Mouse (Mus musculus) CH12.LX (cell line): ENCODE measurements around the gene Gm20388. TPM values are rescaled to one million over a fixed set of nuclear protein-coding genes. Genes with fewer than 3 reads are reported as not detected.

ENCODE experiments used
- DNase-seq: peaks from one replicate; pipeline ENCODE4 v3.0.0-alpha.2; 2013; ENCODE audit errors: extremely low read depth
- H3K27ac ChIP-seq: 2 replicates; pipeline ENCODE4 v1.5.1; 2012; ENCODE audit warnings: low read depth, mild to moderate bottlenecking, control low read depth, moderate library complexity; ENCODE audit not compliant: insufficient read depth
- H3K27me3 ChIP-seq: replicated peaks from 2 replicates; pipeline ENCODE3; 2012; ENCODE audit warnings: inconsistent platforms
- H3K36me3 ChIP-seq, 2 experiments: replicated peaks in 1 of 2; 2 replicates each; pipeline versions ENCODE3 to v1.6.1; 2012; ENCODE audit warnings: inconsistent platforms in 1 of 2, low read length in 1 of 2, mild to moderate bottlenecking in 1 of 2, mixed read lengths in 1 of 2, moderate library complexity in 1 of 2; ENCODE audit not compliant: control insufficient read depth in 1 of 2, insufficient read depth in 1 of 2
- H3K4me1 ChIP-seq, 2 experiments: 2 replicates each; pipeline ENCODE4 v1.6.1; 2012; ENCODE audit warnings: inconsistent platforms in 1 of 2, moderate library complexity in 1 of 2; ENCODE audit not compliant: insufficient read depth in 2 of 2, control insufficient read depth in 1 of 2
- H3K4me2 ChIP-seq: 2 replicates; pipeline ENCODE4 v1.6.1; 2012; ENCODE audit warnings: low read depth, mild to moderate bottlenecking, control low read depth; ENCODE audit not compliant: poor library complexity, insufficient read depth, severe bottlenecking
- H3K4me3 ChIP-seq, 3 experiments: fragments of 150-350 bp in 1 of 3; sonication (generic) in 1 of 3; replicated peaks in 1 of 3; 2 replicates each; pipeline versions ENCODE3 to v1.5.1; 2011 to 2012; ENCODE audit warnings: low read depth in 2 of 3, low read length in 2 of 3, mild to moderate bottlenecking in 2 of 3, moderate library complexity in 2 of 3, control low read depth in 1 of 3, improper control_type of control experiment in 1 of 3, inconsistent platforms in 1 of 3, mixed read lengths in 1 of 3; ENCODE audit not compliant: poor library complexity in 1 of 3
- H3K79me2 ChIP-seq: replicated peaks from 2 replicates; pipeline ENCODE4 v1.6.1; 2012; ENCODE audit warnings: mild to moderate bottlenecking, moderate library complexity; ENCODE audit not compliant: control insufficient read depth, poor library complexity, insufficient read depth, severe bottlenecking; ENCODE audit errors: extremely low read depth
- H3K9ac ChIP-seq: 2 replicates; pipeline ENCODE4 v1.6.1; 2012; ENCODE audit warnings: low read depth, mild to moderate bottlenecking, control low read depth, moderate library complexity; ENCODE audit not compliant: insufficient read depth
- H3K9me3 ChIP-seq: replicated peaks from 2 replicates; pipeline ENCODE3; 2012; ENCODE audit warnings: low read length, inconsistent platforms, mixed read lengths
- CHD1 ChIP-seq: IDR thresholded peaks from 2 replicates; pipeline ENCODE4 v1.6.1; 2012; ENCODE audit warnings: low read depth, low read length, improper control_type of control experiment, inconsistent platforms
- CHD2 ChIP-seq: IDR thresholded peaks from 2 replicates; pipeline ENCODE4 v1.6.1; 2011; ENCODE audit warnings: low read length, improper control_type of control experiment
- ELF1 ChIP-seq: IDR thresholded peaks from 2 replicates; pipeline ENCODE4 v1.6.1; 2014; ENCODE audit warnings: low read depth, mild to moderate bottlenecking, inconsistent platforms, low read length, improper control_type of control experiment
- ETS1 ChIP-seq: conservative IDR thresholded peaks from 2 replicates; pipeline ENCODE4 v1.6.1; 2012; ENCODE audit warnings: low read depth, mild to moderate bottlenecking, inconsistent platforms, low read length, improper control_type of control experiment, moderate library complexity
- HCFC1 ChIP-seq: IDR thresholded peaks from 2 replicates; pipeline ENCODE4 v1.6.1; 2012; ENCODE audit warnings: low read depth, mild to moderate bottlenecking, inconsistent platforms, low read length, improper control_type of control experiment
- JUN ChIP-seq: IDR thresholded peaks from 2 replicates; pipeline ENCODE4 v1.6.1; 2011; ENCODE audit warnings: low read depth, mild to moderate bottlenecking, low read length, improper control_type of control experiment, moderate library complexity; ENCODE audit not compliant: insufficient read depth
- JUND ChIP-seq: conservative IDR thresholded peaks from 2 replicates; pipeline ENCODE4 v1.6.1; 2011; ENCODE audit warnings: low read depth, low read length, improper control_type of control experiment
- MAZ ChIP-seq: IDR thresholded peaks from 2 replicates; pipeline ENCODE4 v1.6.1; 2012; ENCODE audit warnings: low read depth, mild to moderate bottlenecking, inconsistent platforms, low read length, improper control_type of control experiment, moderate library complexity
- MXI1 ChIP-seq: IDR thresholded peaks from 2 replicates; pipeline ENCODE4 v1.6.1; 2011; ENCODE audit warnings: mild to moderate bottlenecking, low read depth, low read length, improper control_type of control experiment
- MYC ChIP-seq: IDR thresholded peaks from 2 replicates; pipeline ENCODE4 v1.6.1; 2011; ENCODE audit warnings: low read depth, mild to moderate bottlenecking, improper control_type of control experiment, low read length
- NELFE ChIP-seq: IDR thresholded peaks from 2 replicates; pipeline ENCODE4 v1.6.1; 2011; ENCODE audit warnings: low read depth, low read length, improper control_type of control experiment
- NRF1 ChIP-seq: IDR thresholded peaks from 2 replicates; pipeline ENCODE4 v1.6.1; 2014; ENCODE audit warnings: low read depth, mild to moderate bottlenecking, inconsistent platforms, low read length, improper control_type of control experiment, moderate library complexity
- PAX5 ChIP-seq: IDR thresholded peaks from 2 replicates; pipeline ENCODE4 v1.6.1; 2012; ENCODE audit warnings: low read length, inconsistent platforms, mixed read lengths
- RAD21 ChIP-seq: IDR thresholded peaks from 2 replicates; pipeline ENCODE4 v1.6.1; 2011; ENCODE audit warnings: low read depth, mild to moderate bottlenecking, low read length, improper control_type of control experiment, moderate library complexity
- SMC3 ChIP-seq: IDR thresholded peaks from 2 replicates; pipeline ENCODE4 v1.6.1; 2011; ENCODE audit warnings: low read depth, low read length, improper control_type of control experiment
- TBP ChIP-seq: conservative IDR thresholded peaks from 2 replicates; pipeline ENCODE4 v1.6.1; 2011; ENCODE audit warnings: low read depth, low read length, improper control_type of control experiment
- ZC3H11A ChIP-seq: IDR thresholded peaks from 2 replicates; pipeline ENCODE4 v1.6.1; 2012; ENCODE audit warnings: low read depth, mild to moderate bottlenecking, inconsistent platforms, low read length, improper control_type of control experiment
- dilution Hi-C: fragments of 300-500 bp; cut with MboI; formaldehyde crosslinking; loops from 2 replicates; pipeline ENCODE4 v1.14.3; 2020; ENCODE audit warnings: low sequenced_read_pairs; ENCODE audit not compliant: extremely low pct_unique_long_range_greater_than_20kb, extremely low pct_ligation_motif_present
- in situ Hi-C: fragments of 300-500 bp; cut with MboI; formaldehyde crosslinking; loops from 3 replicates; pipeline ENCODE4 v1.14.3; 2019; ENCODE audit warnings: low sequenced_read_pairs, low pct_ligation_motif_present, low pct_unique_long_range_greater_than_20kb, mixed read lengths
- polyA plus RNA-seq: library from polyadenylated mRNA; unstranded; fragments of >175 nt; gene quantifications from 2 replicates; pipeline ENCODE4 v1.2.1, GENCODE M21; 2012; ENCODE audit warnings: low read depth; ENCODE audit not compliant: insufficient read length
- total RNA-seq, 2 experiments: library from RNA; depleted of rRNA; stranded (reverse); fragments of 300-350 nt in 1 of 2; fragments of >200 nt in 1 of 2; gene quantifications; 2 replicates each; pipeline ENCODE4 v1.2.3; 2012 to 2014

Gm20388 gene
- total and polyA plus RNA-seq, 3 experiments: 14.8 to 26.3 (median 22.2) TPM

- no peak for TF ChIP-seq MXI1
- TF ChIP-seq MAZ: no peak
- TF ChIP-seq MYC: no peak
- TF ChIP-seq ELF1: no peak
- no peak for TF ChIP-seq ZC3H11A
- no peak for TF ChIP-seq RAD21
- no peak for TF ChIP-seq CHD1
- no peak for TF ChIP-seq NELFE
- TF ChIP-seq PAX5: no peak
- no peak for TF ChIP-seq JUND
- TF ChIP-seq TBP: no peak
- no peak overlapping the region for H3K9ac ChIP-seq
- H3K36me3 ChIP-seq: no peaks in the 10 kb centered on the region
- no peaks in the 10 kb centered on the region for H3K79me2 ChIP-seq
- H3K4me3 ChIP-seq: no peak overlapping the region
- no peak overlapping the region for H3K4me2 ChIP-seq
- no peak overlapping the region for H3K27ac ChIP-seq
- H3K9me3 ChIP-seq: peaks cover 2% of the 10 kb centered on the region
- in situ Hi-C loops: no loop called here
- peaks cover 72% of the 10 kb centered on the region for H3K27me3 ChIP-seq
- dilution Hi-C loops: no loop called here
- no peaks in the 10 kb centered on the region; a peak in 1 of 4 replicates for H3K4me1 ChIP-seq
- no peak for DNase-seq
These were observed 1764.5 kb downstream of the Gm20388 start for GRCm38 (mm10) chr8:121675161-121675560.

- dilution Hi-C loops: no loop called here
- H3K4me2 ChIP-seq: no peak overlapping the region
- H3K9ac ChIP-seq: no peak overlapping the region
- peaks cover 2% of the 10 kb centered on the region for H3K9me3 ChIP-seq
- H3K27ac ChIP-seq: no peak overlapping the region
- DNase-seq: no peak
- H3K4me1 ChIP-seq: no peaks in the 10 kb centered on the region; a peak in 1 of 4 replicates
- TF ChIP-seq HCFC1 (no peak), RAD21 (no peak), CHD2 (no peak), SMC3 (no peak), MYC (no peak), JUN (no peak), CHD1 (no peak), ETS1 (no peak), NRF1 (no peak)
- TF ChIP-seq, all 38 proteins: peak for 0
- Histone ChIP-seq H3K36me3 (no peaks in the 10 kb centered on the region), H3K4me3 (no peak overlapping the region), H3K79me2 (no peaks in the 10 kb centered on the region), H3K27me3 (peaks cover 68% of the 10 kb centered on the region)
- in situ Hi-C loops: no loop called here
These were observed 1765.1 kb downstream of the Gm20388 start for GRCm38 (mm10) chr8:121675701-121676100.
